Mouse (Mus musculus) liver, postnatal 0 days (tissue): ENCODE results near the gene Hist2h2bb.
A peak's percentile ranks its signal among the peaks of the same experiment; 100 is the strongest.

Experiments
- CTCF ChIP-seq: sonication (generic); IDR thresholded peaks from 2 replicates; pipeline ENCODE4 v1.5.1; 2016; ENCODE audit warnings: antibody characterized with exemption, low read depth
- EP300 ChIP-seq: IDR thresholded peaks from 2 replicates; pipeline ENCODE4 v1.6.1; 2016; ENCODE audit warnings: antibody characterized with exemption, low read depth, mild to moderate bottlenecking

- 0 out of 2 replicates have a peak, but pooled peaks have one; percentile 1 for TF ChIP-seq CTCF
- TF ChIP-seq EP300, result peak; percentile 88
Measured at GRCm38 (mm10) chr3:96220765-96221639, 48.5 kb upstream of the Hist2h2bb start, which contains the start of the genes Hist2h2ac and Hist2h2be.
